Mouse (Mus musculus) left cerebral cortex, adult 18-20 months (tissue): ENCODE results near the gene Zfp672. TPM values are rescaled to one million over a fixed set of nuclear protein-coding genes. Genes with fewer than 3 reads are reported as not detected.
"Not testable (repeated sequence)": the region's sequence is repeated elsewhere in the genome, so short reads cannot be mapped to it uniquely, and the experiment has no call there.

ENCODE experiments used
- DNase-seq, 2 experiments: peaks; one replicate each; pipeline ENCODE4 v3.0.0; 2021 to 2022; ENCODE audit warnings: low spot score in 2 of 2, mixed read lengths in 1 of 2
- total RNA-seq, 2 experiments: library from RNA; stranded (reverse); gene quantifications; 2 replicates each; pipeline ENCODE4 v1.2.3; 2021

The Zfp672 gene
- total RNA-seq, 2 experiments from 2014 or later, result 39.4 to 45.1 TPM

- no peak for DNase-seq
Observed at GRCm38 (mm10) chr11:58326781-58327180, 3.4 kb downstream of the Zfp672 start.

GRCm38 (mm10) chr11:58324614-58325229, 5.4 kb downstream of the Zfp672 start:
- no peak for DNase-seq

GRCm38 (mm10) chr11:58323570-58324340, 6.4 kb downstream of the Zfp672 start:
- no peak for DNase-seq

- peak; percentile 95 to 96 for DNase-seq
Observed at GRCm38 (mm10) chr11:58322824-58323569, 7.1 kb downstream of the Zfp672 start.

- DNase-seq, result no peak
Observed at GRCm38 (mm10) chr11:58316768-58317390, 13.3 kb downstream of the Zfp672 start.

- no peak for DNase-seq
Observed at GRCm38 (mm10) chr11:58316344-58316743, 13.8 kb downstream of the Zfp672 start.

- no peak for DNase-seq
Observed at GRCm38 (mm10) chr11:58315536-58316168, 14.5 kb downstream of the Zfp672 start.

GRCm38 (mm10) chr11:58314069-58314468, 16.1 kb downstream of the Zfp672 start:
- no peak for DNase-seq

GRCm38 (mm10) chr11:58308661-58309060, 21.5 kb downstream of the Zfp672 start:
- no peak for DNase-seq

- peak; percentile 36 to 62 for DNase-seq
Observed at GRCm38 (mm10) chr11:58307411-58308080, 22.6 kb downstream of the Zfp672 start.

GRCm38 (mm10) chr11:58306860-58307308, 23.3 kb downstream of the Zfp672 start, which contains the start of gene Zfp692:
Gene Zfp692 (plus strand): TSS chr11:58307069.
- DNase-seq, result peak; percentile 96 to 98

GRCm38 (mm10) chr11:58305299-58305698, 24.8 kb downstream of the Zfp672 start:
- not testable (repeated sequence) for DNase-seq

GRCm38 (mm10) chr11:58303594-58303993, 26.5 kb downstream of the Zfp672 start:
- no peak for DNase-seq

GRCm38 (mm10) chr11:58302774-58303445, 27.2 kb downstream of the Zfp672 start:
- no peak for DNase-seq

GRCm38 (mm10) chr11:58301837-58302754, 28.0 kb downstream of the Zfp672 start:
- peak; percentile 99 for DNase-seq

GRCm38 (mm10) chr11:58301057-58301456, 29.1 kb downstream of the Zfp672 start:
- peak; percentile 74 to 79 for DNase-seq

- no peak for DNase-seq
Observed at GRCm38 (mm10) chr11:58297396-58297795, 32.7 kb downstream of the Zfp672 start.

GRCm38 (mm10) chr11:58292791-58293190, 37.3 kb downstream of the Zfp672 start:
- DNase-seq, result no peak

GRCm38 (mm10) chr11:58290812-58291211, 39.3 kb downstream of the Zfp672 start:
- DNase-seq, result no peak
